Mouse (Mus musculus) left cerebral cortex, adult 8-10 months (tissue): ENCODE results near the gene Cryge. TPM values are rescaled to one million over a fixed set of nuclear protein-coding genes. Genes with fewer than 3 reads are reported as not detected.

Source experiments
- DNase-seq, 2 experiments: peaks; one replicate each; pipeline ENCODE4 v3.0.0; 2022; ENCODE audit warnings: low spot score in 2 of 2
- total RNA-seq, 4 experiments: library from RNA; stranded (reverse); gene quantifications; 2 replicates each; pipeline ENCODE4 v1.2.4; 2022

Cryge gene
- total RNA-seq, 4 experiments from 2014 or later, result not detected

GRCm38 (mm10) chr1:65028206-65028605 lies 22.7 kb downstream of the Cryge start:
- DNase-seq, result no peak

- no peak for DNase-seq
Measured at GRCm38 (mm10) chr1:65012726-65013125, 38.2 kb downstream of the Cryge start.

- peak in 1 of 2 experiments; percentile 22 for DNase-seq
Measured at GRCm38 (mm10) chr1:65010153-65010552, 40.8 kb downstream of the Cryge start.

- no peak for DNase-seq
Measured at GRCm38 (mm10) chr1:65005575-65005974, 45.4 kb downstream of the Cryge start.

GRCm38 (mm10) chr1:65004526-65004925 lies 46.4 kb downstream of the Cryge start:
- no peak for DNase-seq

Other genes starting within 250 kb of the Cryge start
- 10 to 100 TPM; 39.0 to 47.4 (median 43.7) TPM for gene Plekhm3, start 94.3 kb downstream of the Cryge start, total RNA-seq
- under 1 TPM in 2 of 4 experiments, not detected in 2; 0.39 to 0.44 TPM for gene Akr1cl, start 18.4 kb downstream of the Cryge start, total RNA-seq
- not detected for gene Crygd, start 12.3 kb upstream of the Cryge start, total RNA-seq
- gene Crygc, start 22.5 kb upstream of the Cryge start, total RNA-seq, result not detected
- gene Crygb, start 31.1 kb upstream of the Cryge start, total RNA-seq, result not detected
- gene Cryga, start 52.2 kb upstream of the Cryge start, total RNA-seq, result 1 to 10 TPM in 1 of 4 experiments, not detected in 3; 1.6 TPM
- gene Gm28845, start 68.4 kb upstream of the Cryge start, total RNA-seq, result 1 to 10 TPM in 3 of 4 experiments, not detected in 1; 1.2 to 1.6 (median 1.6) TPM
- gene D630023F18Rik, start 72.1 kb upstream of the Cryge start, total RNA-seq, result 1 to 10 TPM; 5.6 to 7.6 (median 6.1) TPM
- 10 to 100 TPM; 45.9 to 54.9 (median 47.3) TPM for gene Idh1, start 135.4 kb upstream of the Cryge start, total RNA-seq
- gene Pikfyve, start 135.5 kb upstream of the Cryge start, total RNA-seq, result 10 to 100 TPM; 46.0 to 56.0 (median 49.4) TPM
- gene Pth2r, start 230.9 kb upstream of the Cryge start, total RNA-seq, result 1 to 10 TPM; 1.3 to 1.8 (median 1.3) TPM